Mouse (Mus musculus): Measurements from ENCODE around the gene Gm4737. TPM values are rescaled to one million over a fixed set of nuclear protein-coding genes. Genes with fewer than 3 reads are reported as not detected.
"Not testable (repeated sequence)": the region's sequence is repeated elsewhere in the genome, so short reads cannot be mapped to it uniquely, and the experiment has no call there.

Gene Gm4737
- polyA plus RNA-seq (2016; fragmentation: Nextera tagmentation; extraction: Ambion mirVana), result 3.9 and 4.6 TPM in 2 replicates

DNA sequence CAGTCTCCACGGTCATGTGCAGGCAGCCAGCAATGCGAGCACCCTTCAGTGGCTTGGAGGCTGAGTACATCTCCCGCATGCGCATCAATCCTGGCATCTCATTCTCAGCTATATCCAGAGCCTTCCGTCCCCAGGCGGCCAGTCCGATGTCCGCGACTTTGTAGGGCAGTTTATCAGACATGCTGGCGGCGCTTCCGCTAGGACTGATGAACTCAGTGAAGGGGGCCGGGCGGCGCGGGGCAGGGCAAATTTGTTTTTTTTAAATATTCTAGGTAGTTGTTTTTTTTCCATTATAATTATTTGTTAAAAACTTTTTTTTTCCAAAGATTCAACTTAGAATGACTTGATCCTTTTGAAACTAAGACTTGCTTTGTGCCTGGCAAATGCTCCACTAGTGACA lies at the start of gene Gm4737:
TSS of gene Gm4737 (minus strand) at position 246 of the 400 bp plus-strand sequence.
- not testable (repeated sequence) for H3K36me3 ChIP-seq (replicated peaks); H3K27me3 ChIP-seq; H3K27ac ChIP-seq; H3K9ac ChIP-seq; H3K9me3 ChIP-seq; H3K4me3 ChIP-seq (replicated peaks); H3K4me2 ChIP-seq; ATAC-seq (ENCODE audit: low FRiP score); H3K4me1 ChIP-seq
- 95% methylated on average over 11 of the region's 16 CpGs for WGBS

DNA sequence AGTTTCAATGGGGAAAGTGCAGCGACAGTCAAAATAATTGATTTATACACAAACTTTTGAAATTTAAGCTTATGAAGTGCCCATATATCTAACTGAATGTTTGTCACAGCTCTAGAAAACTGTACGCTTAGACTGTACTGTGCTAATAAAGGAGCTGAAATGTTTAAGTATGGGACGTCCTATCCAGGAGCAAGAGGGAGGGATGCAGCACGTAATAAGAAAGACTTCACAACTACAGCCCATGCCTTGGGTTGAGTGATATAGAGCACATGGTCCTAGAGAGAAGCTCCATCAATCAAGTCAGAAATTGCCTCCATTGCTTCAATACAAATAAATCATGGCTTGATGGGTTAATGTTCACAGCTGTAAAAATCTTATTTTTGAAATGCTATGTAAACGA lies 40.9 kb upstream of the Gm4737 start:
- H3K9me3 ChIP-seq, result no peaks in the 10 kb centered on the region
- H3K4me3 ChIP-seq (replicated peaks), result no peak overlapping the region
- H3K4me2 ChIP-seq, result no peak overlapping the region
- no peak overlapping the region for H3K27ac ChIP-seq
- H3K27me3 ChIP-seq, result no peaks in the 10 kb centered on the region
- no peaks in the 10 kb centered on the region for H3K36me3 ChIP-seq (replicated peaks)
- H3K4me1 ChIP-seq, result no peaks in the 10 kb centered on the region
- 94% methylated on average over 5 of the region's 5 CpGs for WGBS
- H3K9ac ChIP-seq, result no peak overlapping the region
- no peak for ATAC-seq (ENCODE audit: low FRiP score)

DNA sequence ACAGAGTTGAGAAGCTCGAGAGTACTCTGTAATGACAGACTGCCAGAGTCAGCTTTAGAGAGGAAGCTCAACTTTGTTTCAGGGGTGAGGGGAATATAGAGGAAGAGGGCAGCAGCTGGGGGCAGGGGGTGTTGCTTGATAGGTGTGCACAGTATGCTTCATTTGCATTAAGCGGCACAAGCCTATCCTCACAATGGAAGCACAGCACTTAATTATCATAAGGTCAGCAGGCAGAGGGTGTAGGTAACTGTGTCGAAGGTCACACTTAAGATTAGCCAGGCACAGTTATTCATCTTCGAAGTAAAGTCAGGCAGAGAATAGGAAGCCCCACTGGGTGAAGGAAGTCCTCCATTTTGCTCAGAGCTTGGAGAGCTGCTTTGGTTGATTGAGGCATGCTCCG lies 28.2 kb upstream of the Gm4737 start:
- WGBS, result 79% methylated on average over 5 of the region's 5 CpGs
- no peaks in the 10 kb centered on the region for H3K27me3 ChIP-seq
- ATAC-seq (ENCODE audit: low FRiP score), result no peak

DNA sequence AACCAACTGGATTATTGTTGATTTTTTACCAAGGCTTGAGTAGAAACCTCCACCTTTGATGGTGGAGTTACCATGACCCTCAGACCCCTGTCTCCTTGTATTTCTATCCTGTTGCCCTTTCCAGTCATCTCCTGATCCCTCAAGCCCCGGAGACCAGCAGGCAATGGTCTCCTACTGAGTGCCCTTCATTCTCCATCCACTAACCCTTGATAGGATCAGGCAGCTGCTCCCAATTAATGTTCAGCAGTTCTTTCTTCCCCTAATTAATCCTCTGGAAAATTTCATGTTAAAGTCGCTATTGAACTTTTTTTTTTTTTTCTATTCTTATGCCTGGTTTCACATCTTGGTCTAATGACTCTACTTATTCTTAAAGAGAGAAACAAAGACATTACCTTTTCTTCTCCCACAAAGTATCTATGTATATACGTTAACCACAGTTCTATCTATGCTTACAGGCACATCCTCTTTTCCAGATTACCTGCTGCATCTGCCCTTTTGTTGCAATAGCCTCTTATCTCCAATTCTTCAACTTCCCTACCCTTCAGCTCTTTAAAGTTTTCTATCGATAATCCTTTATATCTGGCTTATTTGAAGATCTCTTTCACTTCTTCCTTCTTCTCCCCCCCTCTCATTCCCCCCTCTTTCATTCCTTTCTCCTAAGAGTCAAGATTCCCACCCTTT lies 23.4 kb upstream of the Gm4737 start:
- H3K27me3 ChIP-seq, result no peaks in the 10 kb centered on the region
- no peak overlapping the region for H3K9ac ChIP-seq
- H3K36me3 ChIP-seq (replicated peaks), result no peaks in the 10 kb centered on the region
- H3K27ac ChIP-seq, result no peak overlapping the region
- no peak for ATAC-seq (ENCODE audit: low FRiP score)
- no peak overlapping the region for H3K4me3 ChIP-seq (replicated peaks)
- H3K9me3 ChIP-seq, result no peaks in the 10 kb centered on the region
- WGBS, result 19% methylated on average over 4 of the region's 4 CpGs
- H3K4me1 ChIP-seq, result no peaks in the 10 kb centered on the region
- no peak overlapping the region for H3K4me2 ChIP-seq

More for the DNA sequence above, 28.2 kb upstream of the Gm4737 start:
- Histone ChIP-seq H3K4me3 (replicated peaks) (no peak overlapping the region), H3K4me1 (no peaks in the 10 kb centered on the region), H3K9ac (no peak overlapping the region), H3K27ac (no peak overlapping the region), H3K9me3 (no peaks in the 10 kb centered on the region), H3K4me2 (no peak overlapping the region), H3K36me3 (replicated peaks) (no peaks in the 10 kb centered on the region)

GRCm38 (mm10) chr16:46173039-46173438 lies 18.2 kb upstream of the Gm4737 start:
- no peak overlapping the region for H3K9ac ChIP-seq
- no peak overlapping the region for H3K27ac ChIP-seq
- H3K27me3 ChIP-seq, result no peaks in the 10 kb centered on the region
- no peak overlapping the region for H3K4me3 ChIP-seq (replicated peaks)
- ATAC-seq (ENCODE audit: low FRiP score), result no peak
- H3K36me3 ChIP-seq (replicated peaks), result no peaks in the 10 kb centered on the region
- no peak overlapping the region for H3K4me2 ChIP-seq
- H3K9me3 ChIP-seq, result 0 out of 2 replicates have a peak, but pooled peaks cover 7% of the 10 kb centered on the region
- no peaks in the 10 kb centered on the region for H3K4me1 ChIP-seq

- Histone ChIP-seq H3K36me3 (replicated peaks) (no peaks in the 10 kb centered on the region), H3K4me3 (replicated peaks) (no peak overlapping the region), H3K27ac (no peak overlapping the region), H3K4me2 (no peak overlapping the region), H3K9ac (no peak overlapping the region), H3K4me1 (no peaks in the 10 kb centered on the region), H3K27me3 (no peaks in the 10 kb centered on the region), H3K9me3 (0 out of 2 replicates have a peak, but pooled peaks cover 7% of the 10 kb centered on the region)
- ATAC-seq (ENCODE audit: low FRiP score), result no peak
- 94% methylated on average over 3 of the region's 3 CpGs for WGBS
Observed at GRCm38 (mm10) chr16:46166971-46167370, 12.1 kb upstream of the Gm4737 start.

DNA sequence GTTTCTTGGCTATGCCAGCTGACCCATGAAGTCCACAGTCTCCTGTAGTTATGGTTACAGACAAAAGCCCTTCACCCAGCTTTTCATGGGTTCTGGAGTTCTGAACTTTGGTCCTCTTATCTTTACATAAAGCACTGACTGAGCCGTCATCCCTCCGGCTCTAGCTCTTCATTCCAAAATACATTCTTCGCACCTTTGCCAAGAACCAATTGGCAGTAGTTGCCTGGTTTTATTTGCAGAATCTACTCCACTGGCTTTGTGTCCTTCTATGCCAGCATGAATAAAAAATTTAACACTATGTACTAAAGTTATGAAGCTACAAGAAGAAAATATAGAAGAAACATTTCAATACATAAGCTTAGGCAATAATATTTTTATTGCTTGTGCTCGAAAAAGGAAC lies 10.4 kb upstream of the Gm4737 start:
- no peaks in the 10 kb centered on the region for H3K9me3 ChIP-seq
- H3K4me2 ChIP-seq, result no peak overlapping the region
- 91% methylated on average over 4 of the region's 4 CpGs for WGBS
- H3K4me1 ChIP-seq, result no peaks in the 10 kb centered on the region
- no peak overlapping the region for H3K27ac ChIP-seq
- no peaks in the 10 kb centered on the region for H3K36me3 ChIP-seq (replicated peaks)
- no peak overlapping the region for H3K4me3 ChIP-seq (replicated peaks)
- ATAC-seq (ENCODE audit: low FRiP score), result no peak
- H3K9ac ChIP-seq, result no peak overlapping the region
- no peaks in the 10 kb centered on the region for H3K27me3 ChIP-seq

- no peak overlapping the region for H3K4me2 ChIP-seq
- H3K4me3 ChIP-seq (replicated peaks), result no peak overlapping the region
- no peak for ATAC-seq (ENCODE audit: low FRiP score)
- no peaks in the 10 kb centered on the region for H3K27me3 ChIP-seq
- H3K36me3 ChIP-seq (replicated peaks), result no peaks in the 10 kb centered on the region
- no peaks in the 10 kb centered on the region for H3K9me3 ChIP-seq
- H3K27ac ChIP-seq, result no peak overlapping the region
- no peak overlapping the region for H3K9ac ChIP-seq
- no peaks in the 10 kb centered on the region for H3K4me1 ChIP-seq
Observed at GRCm38 (mm10) chr16:46151141-46151540, 3.7 kb downstream of the Gm4737 start.

GRCm38 (mm10) chr16:46148661-46149341 lies 6.1 kb downstream of the Gm4737 start:
- no peaks in the 10 kb centered on the region for H3K36me3 ChIP-seq (replicated peaks)
- H3K27me3 ChIP-seq, result no peaks in the 10 kb centered on the region
- H3K4me2 ChIP-seq, result no peak overlapping the region
- 73% methylated on average over 3 of the region's 3 CpGs for WGBS
- ATAC-seq (ENCODE audit: low FRiP score), result no peak
- no peaks in the 10 kb centered on the region for H3K4me1 ChIP-seq
- H3K27ac ChIP-seq, result no peak overlapping the region
- H3K9me3 ChIP-seq, result no peaks in the 10 kb centered on the region
- H3K9ac ChIP-seq, result no peak overlapping the region
- H3K4me3 ChIP-seq (replicated peaks), result no peak overlapping the region

GRCm38 (mm10) chr16:46146962-46147361 lies 7.9 kb downstream of the Gm4737 start:
- Histone ChIP-seq H3K36me3 (replicated peaks) (no peaks in the 10 kb centered on the region), H3K4me2 (no peak overlapping the region), H3K27me3 (no peaks in the 10 kb centered on the region), H3K4me3 (replicated peaks) (no peak overlapping the region), H3K9ac (no peak overlapping the region), H3K27ac (no peak overlapping the region), H3K4me1 (no peaks in the 10 kb centered on the region), H3K9me3 (no peaks in the 10 kb centered on the region)
- ATAC-seq (ENCODE audit: low FRiP score), result no peak
- WGBS, result 78% methylated on average over 3 of the region's 3 CpGs

DNA sequence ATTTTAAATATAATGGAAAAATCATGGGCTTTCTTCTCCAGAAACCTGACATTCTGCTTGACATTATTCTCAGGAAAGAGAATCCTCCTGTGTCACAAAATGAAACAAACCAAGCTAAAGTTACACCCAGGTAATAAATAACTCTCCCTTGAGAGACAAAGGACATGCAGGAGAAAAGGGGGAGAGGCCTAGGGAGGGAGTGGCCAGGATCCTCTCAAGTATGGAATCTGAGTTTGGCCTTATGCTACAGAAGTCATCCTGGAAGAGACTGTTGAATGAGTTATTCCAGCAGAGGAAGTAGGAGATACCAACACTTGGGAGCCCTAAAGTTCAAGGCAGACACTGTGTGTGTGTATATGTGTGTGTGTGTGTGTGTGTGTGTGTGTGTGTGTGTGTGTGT lies 32.6 kb downstream of the Gm4737 start:
- Histone ChIP-seq H3K4me2 (no peak overlapping the region), H3K27ac (no peak overlapping the region), H3K9ac (no peak overlapping the region), H3K9me3 (no peaks in the 10 kb centered on the region), H3K27me3 (no peaks in the 10 kb centered on the region), H3K4me3 (replicated peaks) (no peak overlapping the region), H3K36me3 (replicated peaks) (no peaks in the 10 kb centered on the region), H3K4me1 (0 out of 2 replicates have a peak, but pooled peaks cover 5% of the 10 kb centered on the region)
- ATAC-seq (ENCODE audit: low FRiP score), result no peak

GRCm38 (mm10) chr16:46121420-46121819 lies 33.5 kb downstream of the Gm4737 start:
- no peaks in the 10 kb centered on the region for H3K36me3 ChIP-seq (replicated peaks)
- H3K4me2 ChIP-seq, result no peak overlapping the region
- WGBS, result 41% methylated on average over 2 of the region's 2 CpGs
- H3K27ac ChIP-seq, result no peak overlapping the region
- no peaks in the 10 kb centered on the region for H3K9me3 ChIP-seq
- H3K9ac ChIP-seq, result no peak overlapping the region
- no peak for ATAC-seq (ENCODE audit: low FRiP score)
- no peaks in the 10 kb centered on the region for H3K27me3 ChIP-seq
- no peak overlapping the region for H3K4me3 ChIP-seq (replicated peaks)
- 0 out of 2 replicates have a peak, but pooled peaks cover 5% of the 10 kb centered on the region for H3K4me1 ChIP-seq

DNA sequence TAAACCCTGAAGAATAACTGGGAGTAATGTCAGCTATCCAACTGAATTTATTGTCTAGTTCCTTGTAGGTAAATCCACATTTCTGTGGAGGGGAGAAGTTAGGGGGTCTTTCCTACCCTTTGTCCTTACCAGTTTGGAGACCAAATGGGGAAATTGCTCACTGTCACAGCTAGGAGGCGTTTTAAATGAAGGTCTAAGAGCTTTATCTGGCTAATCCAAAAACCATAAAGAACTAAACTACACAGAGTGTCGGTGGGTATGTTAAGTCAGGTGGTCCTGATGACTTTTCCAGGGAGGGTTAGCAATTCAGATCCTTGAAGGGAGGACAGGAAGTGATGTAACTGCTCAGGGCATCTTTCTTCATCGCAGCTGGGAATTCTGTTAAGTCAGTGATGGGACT lies 34.3 kb downstream of the Gm4737 start:
- H3K4me2 ChIP-seq, result no peak overlapping the region
- 74% methylated on average over 3 of the region's 3 CpGs for WGBS
- no peaks in the 10 kb centered on the region for H3K36me3 ChIP-seq (replicated peaks)
- 0 out of 2 replicates have a peak, but pooled peaks cover 5% of the 10 kb centered on the region for H3K4me1 ChIP-seq
- no peak overlapping the region for H3K9ac ChIP-seq
- H3K27me3 ChIP-seq, result no peaks in the 10 kb centered on the region
- no peak overlapping the region for H3K4me3 ChIP-seq (replicated peaks)
- no peak for ATAC-seq (ENCODE audit: low FRiP score)
- H3K9me3 ChIP-seq, result no peaks in the 10 kb centered on the region
- H3K27ac ChIP-seq, result no peak overlapping the region

Data from forebrain, embryonic 12.5 days (tissue).